Mouse (Mus musculus): Measurements from ENCODE around the gene Ascl5. TPM values are rescaled to one million over a fixed set of nuclear protein-coding genes. Genes with fewer than 3 reads are reported as not detected.

Gene Ascl5
- total RNA-seq, 2 experiments from 2014 or later: 1.9 to 3.1 TPM

Other genes starting within 250 kb of the Ascl5 start
- gene Lad1, start 232.2 kb upstream of the Ascl5 start, total RNA-seq (2021): 1 to 10 TPM in 1 of 2 experiments, under 1 TPM in 1; 0.96 to 1.3 TPM
- 10 to 100 TPM; 13.0 to 13.2 TPM for gene Tnnt2, start 214.4 kb upstream of the Ascl5 start, total RNA-seq (2021)
- gene Pkp1, start 131.6 kb upstream of the Ascl5 start, total RNA-seq (2021): under 1 TPM in 1 of 2 experiments, not detected in 1; 0.09 TPM
- gene Igfn1, start 44.5 kb upstream of the Ascl5 start, total RNA-seq (2021): 10 to 100 TPM; 17.2 to 20.3 TPM
- 10 to 100 TPM; 66.3 to 67.8 TPM for gene Tmem9, start 42.7 kb upstream of the Ascl5 start, total RNA-seq (2021)
- gene Cacna1s, start 1.9 kb downstream of the Ascl5 start, total RNA-seq (2021): 1 to 10 TPM; 1.5 to 1.7 TPM
- 10 to 100 TPM; 54.8 to 57.3 TPM for gene Kif21b, start 80.6 kb downstream of the Ascl5 start, total RNA-seq (2021)
- gene Mroh3, start 162.0 kb downstream of the Ascl5 start, total RNA-seq (2021): 1 to 10 TPM in 1 of 2 experiments, under 1 TPM in 1; 0.42 to 1.1 TPM
- gene Inava, start 183.5 kb downstream of the Ascl5 start, total RNA-seq (2021): 1 to 10 TPM; 1.6 to 2.3 TPM
- 1 to 10 TPM; 3.8 to 4.2 TPM for gene Gpr25, start 210.1 kb downstream of the Ascl5 start, total RNA-seq (2021)